In genomic region chr5:115980537-115980936, GRCm38 (mm10) we compare ENCODE assay signal across 19 mouse cellular contexts. TPM values are rescaled to one million over a fixed set of nuclear protein-coding genes. Genes with fewer than 3 reads are reported as not detected.
A peak's percentile ranks its signal among the peaks of the same experiment; 100 is the strongest.
DNase-seq lines count a peak whose midpoint lies in the region; ATAC-seq and TF ChIP-seq lines count a peak whose summit lies in the region.
"Had no signal": no experiment of that assay in that cellular context is flagged by ENCODE, and none has a peak within 500 bp of the region (broad histone marks: within the 10 kb centered on the region; RNA-seq: fewer than 3 reads in every experiment).

No protein-coding gene starts in this region.

- ATAC-seq in heart, postnatal 0 days (ENCODE audit: insufficient read depth, low read depth) = peak; percentile 13; the same call in 1 of the 2 replicates
- no peak for ATAC-seq in heart, embryonic 12.5 days (ENCODE audit: insufficient number of reproducible peaks, low FRiP score)
- ATAC-seq in lung, embryonic 14.5 days (ENCODE audit: insufficient read depth) = no peak
- no peak for ATAC-seq in limb, embryonic 12.5 days (ENCODE audit: insufficient number of reproducible peaks, insufficient read depth, low FRiP score, low TSS enrichment, low read depth)
- ATAC-seq in erythroid progenitor cell, adult 5-6 weeks (replicated peaks; ENCODE audit: low FRiP score, poor library complexity, severe bottlenecking) = no peak
- ATAC-seq: hindbrain, embryonic 16.5 days; midbrain, embryonic 15.5 days had no signal

- no peaks in the 10 kb centered on the region for H3K27me3 ChIP-seq in heart, postnatal 0 days (ENCODE audit: control insufficient read depth, insufficient read depth, low read length)
- H3K27me3 ChIP-seq in heart, embryonic 12.5 days (replicated peaks) = no peaks in the 10 kb centered on the region
- H3K27me3 ChIP-seq in lung, embryonic 14.5 days (ENCODE audit: insufficient read depth, low read length) = no peaks in the 10 kb centered on the region
- H3K27me3 ChIP-seq in limb, embryonic 12.5 days = no peaks in the 10 kb centered on the region
- H3K27me3 ChIP-seq: limb, embryonic 13.5 days; midbrain, embryonic 15.5 days had no signal

- no peaks in the 10 kb centered on the region for H3K4me1 ChIP-seq in heart, postnatal 0 days (ENCODE audit: control insufficient read depth, insufficient read depth)
- peaks cover 8% of the 10 kb centered on the region for H3K4me1 ChIP-seq in heart, embryonic 12.5 days (replicated peaks)
- H3K4me1 ChIP-seq in lung, embryonic 14.5 days (ENCODE audit: insufficient read depth) = no peaks in the 10 kb centered on the region
- H3K4me1 ChIP-seq in limb, embryonic 12.5 days (replicated peaks) = peaks cover 28% of the 10 kb centered on the region

- H3K9ac ChIP-seq in heart, postnatal 0 days (replicated peaks; ENCODE audit: low read depth, low read length) = no peak overlapping the region
- no peak overlapping the region for H3K9ac ChIP-seq in heart, embryonic 12.5 days
- no peak overlapping the region for H3K9ac ChIP-seq in lung, embryonic 14.5 days
- no peak overlapping the region for H3K9ac ChIP-seq in limb, embryonic 12.5 days (replicated peaks)
- H3K9ac ChIP-seq: limb, embryonic 13.5 days; liver, embryonic 14.5 days; midbrain, embryonic 15.5 days had no signal

- no peak for TF ChIP-seq EP300 in heart, postnatal 0 days (IDR thresholded peaks at IDR 0.05; ENCODE audit: low read depth)

- peaks cover 30% of the 10 kb centered on the region; the same call in 1 of the 2 replicates for H3K36me3 ChIP-seq in heart, postnatal 0 days (replicated peaks; ENCODE audit: control insufficient read depth, insufficient read depth, low read length)
- peaks cover 57% of the 10 kb centered on the region for H3K36me3 ChIP-seq in heart, embryonic 12.5 days
- peaks cover 41% of the 10 kb centered on the region for H3K36me3 ChIP-seq in lung, embryonic 14.5 days (ENCODE audit: insufficient read depth)
- peaks cover 42% of the 10 kb centered on the region for H3K36me3 ChIP-seq in limb, embryonic 12.5 days
- H3K36me3 ChIP-seq: midbrain, embryonic 15.5 days had no signal

- no peak overlapping the region for H3K4me2 ChIP-seq in heart, postnatal 0 days (ENCODE audit: low read depth, low read length)
- no peak overlapping the region for H3K4me2 ChIP-seq in heart, embryonic 12.5 days
- H3K4me2 ChIP-seq in lung, embryonic 14.5 days = no peak overlapping the region
- no peak overlapping the region for H3K4me2 ChIP-seq in limb, embryonic 12.5 days
- H3K4me2 ChIP-seq: limb, embryonic 13.5 days; midbrain, embryonic 15.5 days had no signal

- H3K9me3 ChIP-seq in heart, postnatal 0 days (replicated peaks; ENCODE audit: control insufficient read depth, low read length) = no peaks in the 10 kb centered on the region
- no peaks in the 10 kb centered on the region for H3K9me3 ChIP-seq in heart, embryonic 12.5 days (replicated peaks)
- no peaks in the 10 kb centered on the region for H3K9me3 ChIP-seq in lung, embryonic 14.5 days (ENCODE audit: low read depth, low read length)
- no peaks in the 10 kb centered on the region for H3K9me3 ChIP-seq in limb, embryonic 12.5 days
- H3K9me3 ChIP-seq: limb, embryonic 13.5 days; midbrain, embryonic 15.5 days had no signal

- 75% methylated on average over 9 of the region's 9 CpGs for WGBS in heart, postnatal 0 days
- WGBS in heart, embryonic 12.5 days = 81% methylated on average over 9 of the region's 9 CpGs
- 71% methylated on average over 9 of the region's 9 CpGs for WGBS in lung, embryonic 14.5 days
- 78% methylated on average over 9 of the region's 9 CpGs for WGBS in limb, embryonic 12.5 days

- no peak overlapping the region for H3K27ac ChIP-seq in heart, postnatal 0 days (ENCODE audit: low read depth)
- H3K27ac ChIP-seq in heart, embryonic 12.5 days (ENCODE audit: poor library complexity, severe bottlenecking) = no peak overlapping the region
- H3K27ac ChIP-seq in lung, embryonic 14.5 days (ENCODE audit: low read depth) = 0 out of 2 replicates have a peak overlapping the region, but pooled peaks have one; percentile 4
- H3K27ac ChIP-seq in limb, embryonic 12.5 days = 0 out of 2 replicates have a peak overlapping the region, but pooled peaks have one; percentile 9
- H3K27ac ChIP-seq: limb, embryonic 13.5 days; liver, embryonic 14.5 days; midbrain, embryonic 15.5 days had no signal

- TF ChIP-seq CTCF in heart, postnatal 0 days (IDR thresholded peaks at IDR 0.05; ENCODE audit: low read depth) = no peak
- TF ChIP-seq CTCF in lung, embryonic 14.5 days (IDR thresholded peaks at IDR 0.05; ENCODE audit: low read depth) = no peak

- no peak overlapping the region for H3K4me3 ChIP-seq in heart, postnatal 0 days (ENCODE audit: low read depth, low read length)
- no peak overlapping the region for H3K4me3 ChIP-seq in heart, embryonic 12.5 days
- no peak overlapping the region for H3K4me3 ChIP-seq in lung, embryonic 14.5 days (ENCODE audit: low read depth, low read length)
- no peak overlapping the region for H3K4me3 ChIP-seq in limb, embryonic 12.5 days (replicated peaks)
- H3K4me3 ChIP-seq: limb, embryonic 13.5 days; midbrain, embryonic 15.5 days; myocyte had no signal

- DNase-seq in heart, postnatal 0 days (ENCODE audit: low spot score) = no peak
- peak; percentile 23 for DNase-seq in lung, embryonic 14.5 days
- no peak for DNase-seq in lung, postnatal 14 days
- DNase-seq in kidney, postnatal 10 days = peak; percentile 44
- no peak for DNase-seq in left cerebral cortex, adult 18-20 months (ENCODE audit: low spot score in 2 of 2)
- DNase-seq: adrenal gland, postnatal 36 days; B cell, adult 2 months; cerebellum, adult 8-10 months; gastrocnemius, postnatal 14 days; heart, postnatal 14 days; thymus, postnatal 36 days had no signal

RNA-seq across cellular contexts. Expression of gene Prkab1, which starts 43.8 kb away (rescaled TPM):
- 39.6 and 64.2 TPM in 2 replicates for total RNA-seq in heart, postnatal 0 days (2014; rRNA removed; ENCODE audit: low replicate concordance)
- polyA plus RNA-seq in heart, postnatal 0 days (2015; fragmentation: Nextera tagmentation; extraction: Ambion mirVana) = 35.4 and 38.6 TPM in 2 replicates
- polyA plus RNA-seq in heart, embryonic 12.5 days (2016; fragmentation: Nextera tagmentation; extraction: Ambion mirVana) = 52.2 and 54.9 TPM in 2 replicates
- polyA plus RNA-seq in lung, embryonic 14.5 days (2014; fragmentation: Nextera tagmentation; extraction: Ambion mirVana) = 68.9 and 71.6 TPM in 2 replicates
- polyA plus RNA-seq in limb, embryonic 12.5 days (2016; fragmentation: Nextera tagmentation; extraction: Ambion mirVana) = 72.4 and 77.0 TPM in 2 replicates
- total RNA-seq in left cerebral cortex, adult 18-20 months (2021) = 10 to 100 TPM; 18.5 to 24.9 TPM
- total RNA-seq in erythroid progenitor cell, adult 5-6 weeks (2015; ENCODE audit: low replicate concordance) = 152 and 176 TPM in 2 replicates
- 73.6 and 102 TPM in 2 replicates for total RNA-seq in erythroid progenitor cell, adult 5-6 weeks (2017; ENCODE audit: low replicate concordance)

Comparison
In these comparisons a context has a peak if more than half of its experiments do, and no peak if none do; other contexts are left out.
1. DNase-seq: peak in lung, embryonic 14.5 days (single experiment) and kidney, postnatal 10 days (single experiment); none in heart, postnatal 0 days (single experiment), lung, postnatal 14 days (single experiment) and left cerebral cortex, adult 18-20 months (0 of 2).
2. H3K27ac ChIP-seq: peak in lung, embryonic 14.5 days (single experiment) and limb, embryonic 12.5 days (single experiment); none in heart, postnatal 0 days (single experiment) and heart, embryonic 12.5 days (single experiment).